Mouse (Mus musculus) lung, embryonic 14.5 days (tissue): Measurements from ENCODE around the gene Ttc6. TPM values are rescaled to one million over a fixed set of nuclear protein-coding genes. Genes with fewer than 3 reads are reported as not detected.
A peak's percentile ranks its signal among the peaks of the same experiment; 100 is the strongest.

ENCODE experiments used
- ATAC-seq: fragments of 200-750 bp; cut with Nextera tagmentation; 2 replicates; pipeline ENCODE4 v1.8.0; 2017; ENCODE audit warnings: mild to moderate bottlenecking, moderate TSS enrichment, moderate library complexity; ENCODE audit not compliant: insufficient read depth
- DNase-seq: peaks from one replicate; pipeline ENCODE4 v3.0.0-alpha.2; 2015
- H3K27ac ChIP-seq: fragments of 300-500 bp; sonication (generic); 2 replicates; pipeline ENCODE4 v1.5.1; 2014; ENCODE audit warnings: low read depth, mild to moderate bottlenecking, moderate library complexity
- H3K27me3 ChIP-seq: fragments of 300-500 bp; sonication (generic); 2 replicates; pipeline ENCODE4 v1.6.1; 2014; ENCODE audit warnings: low read length, control low read depth; ENCODE audit not compliant: insufficient read depth
- H3K36me3 ChIP-seq: fragments of 300-500 bp; sonication (generic); 2 replicates; pipeline ENCODE4 v1.6.1; 2014; ENCODE audit warnings: control low read depth; ENCODE audit not compliant: insufficient read depth
- H3K4me1 ChIP-seq: fragments of 300-500 bp; sonication (generic); 2 replicates; pipeline ENCODE4 v1.6.1; 2014; ENCODE audit warnings: antibody characterized with exemption, control low read depth; ENCODE audit not compliant: insufficient read depth
- H3K4me2 ChIP-seq: fragments of 300-500 bp; sonication (generic); 2 replicates; pipeline ENCODE4 v1.6.1; 2014; ENCODE audit warnings: mild to moderate bottlenecking
- H3K4me3 ChIP-seq: fragments of 300-500 bp; sonication (generic); 2 replicates; pipeline ENCODE4 v1.5.1; 2014; ENCODE audit warnings: low read depth, low read length
- H3K9ac ChIP-seq: fragments of 300-500 bp; sonication (generic); 2 replicates; pipeline ENCODE4 v1.6.1; 2014
- H3K9me3 ChIP-seq: fragments of 300-500 bp; sonication (generic); 2 replicates; pipeline ENCODE4 v1.6.1; 2016; ENCODE audit warnings: low read depth, low read length, control low read depth
- CTCF ChIP-seq: IDR thresholded peaks from 2 replicates; pipeline ENCODE4 v1.5.1; 2016; ENCODE audit warnings: antibody characterized with exemption, low read depth
- WGBS: fragments of 180-500 bp; shearing (Covaris S2); extraction: QIAGEN DNeasy Blood & Tissue Kit; methylation state at CpG from one replicate; pipeline ENCODE4 v1.1.7; 2014; 5-methylcytosine and 5-hydroxymethylcytosine counted together
- polyA plus RNA-seq: library from polyadenylated mRNA; unstranded; fragments of >200 nt; fragmentation: Nextera tagmentation; extraction: Ambion mirVana; gene quantifications from 2 replicates; pipeline ENCODE4 v1.2.1, GENCODE M21; 2014

Gene Ttc6
- polyA plus RNA-seq, 1 experiment from 2014 or later, result 6.9 TPM

- TF ChIP-seq CTCF, result no peak
- Histone ChIP-seq H3K27me3 (peaks cover 74% of the 10 kb centered on the region), H3K9ac (peak overlapping the region; percentile 80), H3K27ac (peak overlapping the region; percentile 37; the same call in 1 of the 2 replicates), H3K9me3 (no peaks in the 10 kb centered on the region), H3K4me2 (peak overlapping the region; percentile 57), H3K4me1 (no peaks in the 10 kb centered on the region), H3K4me3 (peak overlapping the region; percentile 58), H3K36me3 (peaks cover 11% of the 10 kb centered on the region; the same call in 1 of the 2 replicates)
- DNase-seq (peak; percentile 45), ATAC-seq (no peak)
- WGBS, result 7% methylated on average over 6 of the region's 6 CpGs
Measured at GRCm38 (mm10) chr12:57541118-57541517, 22.8 kb upstream of the Ttc6 start.

DNA sequence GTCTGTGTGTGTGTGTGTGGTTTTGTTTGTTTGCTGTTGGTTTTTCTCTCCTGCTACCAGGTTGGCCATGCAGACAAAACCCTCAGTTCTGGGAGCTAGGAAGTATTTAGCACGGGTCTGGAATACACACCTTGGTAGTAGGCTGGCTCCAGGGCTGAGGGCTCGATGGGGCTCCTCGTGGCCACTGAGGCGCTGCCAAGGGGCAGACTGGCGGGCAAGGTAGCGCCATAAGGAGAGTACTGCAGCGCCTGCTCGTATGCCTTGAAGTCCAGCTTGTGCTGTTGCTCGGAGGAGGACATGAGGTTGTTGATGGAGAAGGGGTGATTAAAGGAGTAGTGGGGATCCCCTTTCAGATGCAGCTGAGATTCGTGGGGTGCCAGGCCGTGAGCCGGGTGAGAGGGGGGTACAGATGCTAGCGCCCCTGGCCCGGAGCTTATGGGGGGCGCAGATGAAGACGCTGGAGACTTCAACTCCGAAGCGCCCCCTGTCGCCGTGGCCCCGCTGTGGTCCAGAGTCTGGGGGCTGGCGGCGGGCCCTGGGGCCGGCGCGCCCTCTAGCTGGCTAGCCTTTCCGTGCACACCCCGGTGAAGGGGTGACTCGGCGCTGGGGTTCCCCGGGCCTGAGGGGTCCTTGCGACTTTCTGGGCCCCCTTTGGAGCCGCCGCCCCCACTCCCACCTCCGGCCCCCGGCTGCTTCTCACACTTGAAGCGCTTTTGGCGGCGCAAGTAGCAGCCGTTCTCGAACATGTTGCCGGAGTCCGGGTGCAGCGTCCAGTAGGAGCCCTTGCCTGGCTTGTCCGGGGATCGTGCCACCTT is 21.8 kb upstream of the Ttc6 start:
- peak overlapping the region; percentile 57 for H3K4me2 ChIP-seq
- H3K4me1 ChIP-seq, result no peaks in the 10 kb centered on the region
- DNase-seq (peak; percentile 64), ATAC-seq (0 out of 2 replicates have a peak, but pooled peaks have one; percentile 15)
- peak; percentile 42 for TF ChIP-seq CTCF
- H3K27ac ChIP-seq, result peak overlapping the region; percentile 68
- H3K9ac ChIP-seq, result peak overlapping the region; percentile 80
- under 1% methylated on average over 42 of the region's 46 CpGs for WGBS
- H3K27me3 ChIP-seq, result peaks cover 75% of the 10 kb centered on the region
- H3K4me3 ChIP-seq, result peak overlapping the region; percentile 58
- H3K9me3 ChIP-seq, result no peaks in the 10 kb centered on the region
- peaks cover 11% of the 10 kb centered on the region; the same call in 1 of the 2 replicates for H3K36me3 ChIP-seq

DNA sequence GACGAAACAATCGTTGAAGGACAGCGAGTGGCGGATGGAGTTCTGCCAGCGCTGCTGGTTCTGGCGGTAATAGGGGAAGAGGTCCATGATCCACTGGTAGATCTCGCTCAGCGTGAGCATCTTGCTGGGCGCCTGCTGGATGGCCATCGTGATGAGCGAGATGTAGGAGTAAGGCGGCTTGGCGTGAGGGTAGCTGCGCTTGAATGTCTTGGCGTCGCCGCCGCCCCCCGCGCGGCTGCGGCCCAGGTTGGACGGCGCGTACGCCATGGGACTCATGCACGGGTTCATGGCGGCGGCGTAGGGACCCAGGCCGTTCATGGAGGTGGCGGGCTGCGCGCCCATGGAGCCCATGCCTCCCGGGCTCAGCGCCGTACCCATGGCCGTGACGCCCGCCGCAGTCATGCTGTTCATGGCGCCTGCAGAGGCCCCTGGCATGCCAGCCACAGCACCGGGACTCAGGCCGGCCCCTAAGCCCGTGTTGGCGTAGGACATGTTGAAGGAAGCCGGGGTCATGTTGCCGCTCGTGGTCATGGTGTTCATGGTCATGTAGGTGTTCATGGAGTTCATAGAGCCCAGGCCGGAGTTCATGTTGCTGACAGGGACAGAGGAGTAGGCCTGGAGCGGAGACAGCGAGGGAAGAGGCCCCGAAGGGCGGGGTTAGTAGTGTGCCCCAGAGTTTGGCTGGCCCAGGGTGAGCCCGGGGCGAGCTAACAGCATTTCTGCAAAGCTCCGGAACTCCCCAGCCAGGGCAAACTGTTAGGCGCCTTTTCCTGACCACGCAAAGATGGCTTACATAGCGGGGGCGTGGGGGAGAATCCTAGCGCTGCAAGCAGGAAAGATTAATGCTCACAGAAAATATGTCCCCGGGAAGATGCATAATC is 20.9 kb upstream of the Ttc6 start:
- 1% methylated on average over 63 of the region's 63 CpGs for WGBS
- Histone ChIP-seq H3K36me3 (peaks cover 11% of the 10 kb centered on the region; the same call in 1 of the 2 replicates), H3K4me1 (no peaks in the 10 kb centered on the region), H3K27me3 (peaks cover 76% of the 10 kb centered on the region), H3K4me2 (peak overlapping the region; percentile 57), H3K4me3 (peak overlapping the region; percentile 58), H3K9ac (peak overlapping the region; percentile 80), H3K27ac (peak overlapping the region; percentile 68), H3K9me3 (no peaks in the 10 kb centered on the region)
- TF ChIP-seq CTCF, result no peak
- ATAC-seq (no peak), DNase-seq (no peak)

DNA sequence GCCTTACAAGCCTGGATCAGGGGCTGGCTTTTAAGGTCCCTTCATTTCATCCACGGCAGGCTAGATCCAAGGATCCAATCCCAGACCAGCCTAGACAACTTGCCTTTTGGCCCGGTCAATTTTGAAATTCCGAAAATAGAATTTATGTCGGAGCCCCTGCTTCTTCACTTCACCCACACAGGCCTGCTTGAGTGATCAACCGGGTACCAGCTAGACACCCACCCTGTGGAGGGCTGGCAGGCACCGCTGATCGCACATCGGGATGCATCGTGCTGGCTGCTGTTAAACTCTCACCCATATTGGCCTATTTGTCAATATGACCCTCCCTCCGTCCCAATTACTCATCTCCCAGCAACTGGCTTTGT is 20.3 kb upstream of the Ttc6 start:
- TF ChIP-seq CTCF, result no peak
- Histone ChIP-seq H3K9me3 (no peaks in the 10 kb centered on the region), H3K36me3 (peaks cover 11% of the 10 kb centered on the region; the same call in 1 of the 2 replicates), H3K4me3 (peak overlapping the region; percentile 58), H3K9ac (peak overlapping the region; percentile 80), H3K4me2 (peak overlapping the region; percentile 57), H3K4me1 (no peaks in the 10 kb centered on the region), H3K27ac (peak overlapping the region; percentile 68), H3K27me3 (peaks cover 78% of the 10 kb centered on the region)
- 4% methylated on average over 10 of the region's 10 CpGs for WGBS
- ATAC-seq, result no peak
- DNase-seq, result peak; percentile 35

DNA sequence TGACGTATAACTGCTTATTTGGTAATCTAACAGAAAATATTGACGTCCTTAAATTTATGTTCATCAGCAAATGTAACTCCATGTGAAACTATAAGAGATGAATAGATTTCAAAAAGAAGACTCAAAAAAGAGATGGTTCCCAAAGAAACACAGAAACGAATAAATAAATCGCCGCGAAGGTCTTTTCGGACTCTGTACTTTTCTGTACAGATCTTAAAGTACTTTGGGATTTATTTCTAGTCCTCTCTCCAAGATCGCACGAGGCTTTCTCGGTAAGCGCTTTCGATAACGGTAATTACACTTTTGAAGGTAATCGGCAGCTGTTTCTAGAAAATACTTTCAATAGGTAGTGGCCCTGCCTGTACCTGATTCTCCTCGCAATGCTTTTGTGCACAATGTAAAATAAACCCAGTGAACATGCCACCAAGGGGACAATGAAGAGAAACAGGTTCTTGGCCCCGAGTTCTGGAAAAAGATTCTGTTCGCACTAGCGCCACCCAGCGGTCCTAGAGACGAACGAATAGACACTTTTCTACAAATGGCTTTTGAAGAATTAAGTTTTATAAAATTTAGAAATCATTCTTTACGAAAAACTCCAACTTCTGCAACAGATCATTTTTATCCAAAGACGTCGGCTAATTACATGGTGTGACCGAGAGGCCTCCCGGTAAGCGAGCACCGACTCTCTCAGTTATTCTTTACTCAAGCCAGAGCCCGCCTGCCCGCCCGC is 19.1 kb upstream of the Ttc6 start:
- TF ChIP-seq CTCF, result peak; percentile 65
- peak overlapping the region; percentile 80 for H3K9ac ChIP-seq
- peak overlapping the region; percentile 58 for H3K4me3 ChIP-seq
- ATAC-seq (no peak), DNase-seq (peak; percentile 89)
- WGBS, result 1% methylated on average over 31 of the region's 31 CpGs
- H3K27ac ChIP-seq, result peak overlapping the region; percentile 97
- H3K4me2 ChIP-seq, result peak overlapping the region; percentile 75
- H3K36me3 ChIP-seq, result peaks cover 11% of the 10 kb centered on the region; the same call in 1 of the 2 replicates
- H3K9me3 ChIP-seq, result no peaks in the 10 kb centered on the region
- peaks cover 84% of the 10 kb centered on the region for H3K27me3 ChIP-seq
- H3K4me1 ChIP-seq, result peaks cover 1% of the 10 kb centered on the region; the same call in 1 of the 2 replicates

GRCm38 (mm10) chr12:57545371-57546241 is 18.3 kb upstream of the Ttc6 start:
- ATAC-seq (peak; percentile 62), DNase-seq (peak; percentile 63)
- Histone ChIP-seq H3K9me3 (no peaks in the 10 kb centered on the region), H3K27ac (peak overlapping the region; percentile 97), H3K4me1 (peaks cover 4% of the 10 kb centered on the region; the same call in 1 of the 2 replicates), H3K9ac (peak overlapping the region; percentile 80), H3K4me2 (peak overlapping the region; percentile 75), H3K4me3 (peak overlapping the region; percentile 58), H3K27me3 (peaks cover 92% of the 10 kb centered on the region), H3K36me3 (peaks cover 11% of the 10 kb centered on the region; the same call in 1 of the 2 replicates)
- no peak for TF ChIP-seq CTCF
- WGBS, result under 1% methylated on average over 88 of the region's 106 CpGs
